Mouse (Mus musculus) MEL (cell line): Measurements from ENCODE around the gene Ppp1r1b. TPM values are rescaled to one million over a fixed set of nuclear protein-coding genes. Genes with fewer than 3 reads are reported as not detected.

ENCODE experiments used
- DNase-seq: peaks from one replicate; pipeline ENCODE4 v3.0.0; 2011; ENCODE audit warnings: low read depth, low spot score
- H3K27ac ChIP-seq: 2 replicates; pipeline ENCODE4 v1.5.1; 2012; ENCODE audit warnings: low read depth, mild to moderate bottlenecking, control low read depth, low read length, moderate library complexity; ENCODE audit not compliant: control insufficient read depth
- H3K27me3 ChIP-seq, 2 experiments: fragments of 150-350 bp in 1 of 2; sonication (generic) in 1 of 2; 2 replicates each; pipeline ENCODE4 v1.6.1; 2012; ENCODE audit warnings: low read length in 2 of 2, mild to moderate bottlenecking in 2 of 2, improper control_type of control experiment in 1 of 2, moderate library complexity in 1 of 2; ENCODE audit not compliant: insufficient read depth in 2 of 2, control insufficient read depth in 1 of 2
- H3K36me3 ChIP-seq, 2 experiments: 2 replicates each; pipeline ENCODE4 v1.6.1; 2012 to 2014; ENCODE audit warnings: low read length in 2 of 2, improper control_type of control experiment in 1 of 2, inconsistent platforms in 1 of 2, mild to moderate bottlenecking in 1 of 2; ENCODE audit not compliant: insufficient read depth in 2 of 2, control insufficient read depth in 1 of 2
- H3K4me1 ChIP-seq, 2 experiments: fragments of 150-350 bp in 1 of 2; sonication (generic) in 1 of 2; 2 replicates each; pipeline ENCODE4 v1.6.1; 2012; ENCODE audit warnings: low read length in 2 of 2, improper control_type of control experiment in 1 of 2, mild to moderate bottlenecking in 1 of 2; ENCODE audit not compliant: insufficient read depth in 2 of 2, control insufficient read depth in 1 of 2
- H3K4me3 ChIP-seq, 2 experiments: fragments of 150-350 bp in 1 of 2; sonication (generic) in 1 of 2; 2 replicates each; pipeline ENCODE4 v1.5.1; 2012; ENCODE audit warnings: low read depth in 2 of 2, low read length in 2 of 2, mild to moderate bottlenecking in 2 of 2, moderate library complexity in 2 of 2, control low read depth in 1 of 2, improper control_type of control experiment in 1 of 2; ENCODE audit not compliant: control insufficient read depth in 1 of 2, insufficient read depth in 1 of 2
- H3K79me2 ChIP-seq: 2 replicates; pipeline ENCODE4 v1.6.1; 2012; ENCODE audit warnings: mild to moderate bottlenecking, low read length, moderate library complexity; ENCODE audit not compliant: control insufficient read depth, poor library complexity, insufficient read depth
- H3K9ac ChIP-seq: 2 replicates; pipeline ENCODE4 v1.6.1; 2012; ENCODE audit warnings: low read depth, mild to moderate bottlenecking, control low read depth, low read length, moderate library complexity; ENCODE audit not compliant: control insufficient read depth, poor library complexity, severe bottlenecking
- H3K9me3 ChIP-seq: fragments of 150-350 bp; sonication (generic); replicated peaks from 2 replicates; pipeline ENCODE4 v1.6.1; 2012; ENCODE audit warnings: mild to moderate bottlenecking, low read length, improper control_type of control experiment, moderate library complexity; ENCODE audit not compliant: insufficient read depth
- CHD1 ChIP-seq: IDR thresholded peaks from 2 replicates; pipeline ENCODE4 v1.6.1; 2012; ENCODE audit warnings: low read depth, mild to moderate bottlenecking, inconsistent platforms, low read length, improper control_type of control experiment
- E2F4 ChIP-seq: IDR thresholded peaks from 2 replicates; pipeline ENCODE4 v1.6.1; 2011; ENCODE audit warnings: low read depth, low read length, improper control_type of control experiment, borderline replicate concordance
- HCFC1 ChIP-seq: IDR thresholded peaks from 2 replicates; pipeline ENCODE4 v1.6.1; 2012; ENCODE audit warnings: low read depth, mild to moderate bottlenecking, inconsistent platforms, low read length, improper control_type of control experiment, moderate library complexity
- JUND ChIP-seq: IDR thresholded peaks from 2 replicates; pipeline ENCODE4 v1.6.1; 2011; ENCODE audit warnings: low read depth, mild to moderate bottlenecking, improper control_type of control experiment, low read length
- MAX ChIP-seq: IDR thresholded peaks from 2 replicates; pipeline ENCODE4 v1.6.1; 2011; ENCODE audit warnings: low read length, improper control_type of control experiment
- MAZ ChIP-seq: IDR thresholded peaks from 2 replicates; pipeline ENCODE4 v1.6.1; 2012; ENCODE audit warnings: low read depth, mild to moderate bottlenecking, inconsistent platforms, low read length, improper control_type of control experiment
- MEF2A ChIP-seq: IDR thresholded peaks from 2 replicates; pipeline ENCODE4 v1.6.1; 2014; ENCODE audit warnings: low read depth, mild to moderate bottlenecking, inconsistent platforms, low read length, improper control_type of control experiment; ENCODE audit not compliant: poor library complexity, insufficient replicate concordance, severe bottlenecking; ENCODE audit errors: extremely low read depth
- MXI1 ChIP-seq: IDR thresholded peaks from 2 replicates; pipeline ENCODE4 v1.6.1; 2011; ENCODE audit warnings: mild to moderate bottlenecking, low read depth, low read length, improper control_type of control experiment
- NELFE ChIP-seq: IDR thresholded peaks from 2 replicates; pipeline ENCODE4 v1.6.1; 2011; ENCODE audit warnings: low read depth, low read length, improper control_type of control experiment
- NRF1 ChIP-seq: IDR thresholded peaks from 2 replicates; pipeline ENCODE4 v1.6.1; 2014; ENCODE audit warnings: low read depth, mild to moderate bottlenecking, inconsistent platforms, low read length, improper control_type of control experiment, moderate library complexity; ENCODE audit not compliant: poor library complexity, insufficient read depth, severe bottlenecking
- POLR2AphosphoS2 ChIP-seq: IDR thresholded peaks from 2 replicates; pipeline ENCODE4 v1.6.1; 2011; ENCODE audit warnings: low read length, improper control_type of control experiment
- POLR2AphosphoS5 ChIP-seq: IDR thresholded peaks from 2 replicates; pipeline ENCODE4 v1.6.1; 2012; ENCODE audit warnings: low read depth, borderline replicate concordance, mild to moderate bottlenecking, inconsistent platforms, low read length, moderate library complexity, mixed read lengths
- RAD21 ChIP-seq: IDR thresholded peaks from 2 replicates; pipeline ENCODE4 v1.6.1; 2011; ENCODE audit warnings: mild to moderate bottlenecking, low read depth, low read length, improper control_type of control experiment
- SMC3 ChIP-seq: IDR thresholded peaks from 2 replicates; pipeline ENCODE4 v1.6.1; 2011; ENCODE audit warnings: low read depth, low read length, improper control_type of control experiment
- TCF12 ChIP-seq: IDR thresholded peaks from 2 replicates; pipeline ENCODE4 v1.6.1; 2014; ENCODE audit warnings: low read depth, mild to moderate bottlenecking, inconsistent platforms, low read length, improper control_type of control experiment, moderate library complexity
- UBTF ChIP-seq: IDR thresholded peaks from 2 replicates; pipeline ENCODE4 v1.6.1; 2012; ENCODE audit warnings: low read depth, mild to moderate bottlenecking, inconsistent platforms, low read length, improper control_type of control experiment, moderate library complexity, borderline replicate concordance; ENCODE audit not compliant: insufficient read depth
- USF1 ChIP-seq: IDR thresholded peaks from 2 replicates; pipeline ENCODE4 v1.6.1; 2014; ENCODE audit warnings: low read depth, mild to moderate bottlenecking, inconsistent platforms, low read length, improper control_type of control experiment, moderate library complexity
- USF2 ChIP-seq, 2 experiments: IDR thresholded peaks; 2 replicates each; pipeline ENCODE4 v1.6.1; 2011 to 2012; ENCODE audit warnings: improper control_type of control experiment in 2 of 2, low read length in 2 of 2, borderline replicate concordance in 1 of 2, inconsistent platforms in 1 of 2, low read depth in 1 of 2, mild to moderate bottlenecking in 1 of 2; ENCODE audit not compliant: insufficient read depth in 1 of 2
- ZC3H11A ChIP-seq: IDR thresholded peaks from 2 replicates; pipeline ENCODE4 v1.6.1; 2012; ENCODE audit warnings: low read depth, mild to moderate bottlenecking, inconsistent platforms, low read length, improper control_type of control experiment
- ZKSCAN1 ChIP-seq: IDR thresholded peaks from 2 replicates; pipeline ENCODE4 v1.6.1; 2012; ENCODE audit warnings: low read depth, mild to moderate bottlenecking, inconsistent platforms, low read length, improper control_type of control experiment, moderate library complexity
- ZNF384 ChIP-seq: IDR thresholded peaks from 2 replicates; pipeline ENCODE4 v1.6.1; 2012; ENCODE audit warnings: low read depth, mild to moderate bottlenecking, inconsistent platforms, low read length, improper control_type of control experiment
- polyA plus RNA-seq, 2 experiments: library from polyadenylated mRNA; stranded (reverse) in 1 of 2; unstranded in 1 of 2; fragments of >175 nt in 1 of 2; fragments of >200 nt in 1 of 2; gene quantifications; 2 replicates each; pipeline versions ENCODE4 v1.2.1 to v1.2.4; 2012; ENCODE audit warnings: low replicate concordance in 2 of 2, low read depth in 1 of 2; ENCODE audit not compliant: insufficient read length in 2 of 2, insufficient read depth in 1 of 2, missing spikeins in 1 of 2
- total RNA-seq: library from RNA; depleted of rRNA; stranded (reverse); fragments of 300-350 nt; gene quantifications from 2 replicates; pipeline ENCODE4 v1.2.3, GENCODE M21; 2012

The Ppp1r1b gene
- total and polyA plus RNA-seq, 3 experiments: 35.2 to 114 TPM; not detected in 1

- H3K9me3 ChIP-seq: no peaks in the 10 kb centered on the region
- no peaks in the 10 kb centered on the region for H3K79me2 ChIP-seq
- no peak within 1 kb of the TSS for H3K4me3 ChIP-seq
- no peaks in the 10 kb centered on the region; a peak in 1 of 4 replicates for H3K36me3 ChIP-seq
- no peaks in the 10 kb centered on the region for H3K27me3 ChIP-seq
- no peak within 1 kb of the TSS for H3K9ac ChIP-seq
- H3K4me1 ChIP-seq: no peaks in the 10 kb centered on the region
- no peak for DNase-seq
- no peak for TF ChIP-seq POLR2AphosphoS5
- TF ChIP-seq TCF12: no peak
- no peak for TF ChIP-seq MXI1
- TF ChIP-seq, all 39 proteins: peak for 0
- H3K27ac ChIP-seq: no peak within 1 kb of the TSS
Observed at GRCm38 (mm10) chr11:98383261-98384030, 35.2 kb downstream of the Ppp1r1b start, which contains the start of gene Tcap. Gene Tcap (plus strand): TSS chr11:98383811.

- no peaks in the 10 kb centered on the region for H3K79me2 ChIP-seq
- no peak for DNase-seq
- no peaks in the 10 kb centered on the region for H3K36me3 ChIP-seq
- no peaks in the 10 kb centered on the region for H3K9me3 ChIP-seq
- TF ChIP-seq RAD21 (no peak), POLR2AphosphoS2 (no peak), ZKSCAN1 (no peak), E2F4 (no peak), CHD1 (no peak), NELFE (no peak), MEF2A (no peak), MAX (no peak), NRF1 (no peak), MAZ (no peak), ZNF384 (no peak), USF2 (IDR thresholded peaks at IDR 0.05; ENCODE audit: borderline replicate concordance in 1 of 2, insufficient read depth in 1 of 2, low read depth in 1 of 2, low read length in 2 of 2) (no peak), USF1 (no peak), HCFC1 (no peak), SMC3 (no peak), UBTF (no peak), ZC3H11A (no peak), JUND (no peak)
- peaks cover 0 to 6% of the 10 kb centered on the region in 2 experiments; a peak in 2 of 4 replicates for H3K4me1 ChIP-seq
- H3K27ac ChIP-seq: no peak overlapping the region
- no peaks in the 10 kb centered on the region for H3K27me3 ChIP-seq
- no peak overlapping the region for H3K9ac ChIP-seq
- H3K4me3 ChIP-seq: no peak overlapping the region
Observed at GRCm38 (mm10) chr11:98384216-98384615, 36.0 kb downstream of the Ppp1r1b start.
